Mouse (Mus musculus) lung, postnatal 36 days (tissue): Measurements from ENCODE around the gene Sergef.

Source experiments
- DNase-seq: peaks from one replicate; pipeline ENCODE4 v3.0.0; 2022; ENCODE audit warnings: mixed read lengths

Sergef gene

DNA sequence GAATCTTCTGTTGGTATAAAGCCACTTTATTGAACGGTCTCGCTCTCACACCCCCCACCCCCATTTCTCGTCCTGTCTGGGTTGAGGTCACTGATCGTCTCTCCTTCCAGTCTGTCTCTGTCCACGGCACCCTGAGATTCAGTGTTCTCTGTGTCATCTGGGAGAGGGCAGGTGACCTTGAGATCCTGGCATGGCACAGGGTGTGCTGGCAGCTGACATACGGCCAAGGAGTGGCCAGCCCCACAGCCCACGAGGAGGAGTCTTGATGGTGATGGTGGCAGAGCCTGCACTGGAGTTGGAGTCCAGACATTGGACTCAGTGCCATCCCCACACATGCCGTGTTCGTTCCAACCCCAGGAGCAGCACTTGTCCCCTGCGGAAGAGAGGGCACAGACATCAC lies 196.4 kb downstream of the Sergef start:
- DNase-seq: no peak

DNA sequence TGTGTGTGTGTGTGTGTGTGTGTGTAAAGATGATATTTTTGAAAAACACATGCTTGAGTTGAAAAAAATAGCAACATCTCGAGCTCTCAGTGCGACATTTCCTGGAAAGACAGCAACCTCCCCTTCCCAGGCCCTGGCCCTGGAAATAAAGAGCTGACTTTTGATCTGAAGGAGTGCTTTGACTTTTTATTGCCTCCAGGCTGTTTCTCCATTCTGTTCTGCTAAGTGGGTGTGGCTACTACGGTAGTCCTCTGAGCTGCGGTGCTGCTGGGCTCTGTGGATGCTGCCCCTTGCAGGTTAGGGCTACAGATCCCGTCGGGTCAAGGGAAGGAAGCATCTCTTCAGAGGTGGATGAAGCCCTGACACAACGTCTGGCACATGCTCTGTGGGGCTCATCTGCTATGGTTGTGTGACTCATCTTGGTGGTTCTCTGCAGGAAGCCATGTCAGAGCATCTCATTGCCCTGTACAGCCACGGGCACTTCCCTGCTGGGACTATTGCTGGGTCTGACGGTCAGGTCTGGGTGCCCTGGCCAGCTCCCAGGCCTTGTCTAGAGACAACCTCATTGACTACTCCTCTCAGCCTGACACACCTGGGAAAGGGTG lies 201.0 kb downstream of the Sergef start:
- no peak for DNase-seq

DNA sequence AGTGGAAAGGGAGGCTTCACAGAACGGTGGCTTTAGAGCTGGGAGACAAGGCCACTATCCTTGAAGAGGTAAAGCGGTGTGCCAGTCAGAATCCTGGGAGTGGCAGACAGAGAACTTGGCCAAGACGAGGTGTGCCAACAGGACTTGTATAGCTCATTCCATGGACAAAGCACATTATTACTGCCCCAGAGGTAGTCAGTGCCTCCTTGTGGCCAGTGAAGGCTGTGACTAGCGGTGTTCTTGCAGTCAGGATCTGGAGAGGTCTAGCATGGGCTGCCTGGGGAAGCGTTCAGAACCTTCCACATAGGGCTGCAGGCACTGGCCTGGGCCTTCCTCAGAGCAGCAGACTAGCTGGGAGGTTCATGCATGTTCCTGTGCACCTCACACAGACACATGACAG lies 203.8 kb downstream of the Sergef start:
- no peak for DNase-seq

DNA sequence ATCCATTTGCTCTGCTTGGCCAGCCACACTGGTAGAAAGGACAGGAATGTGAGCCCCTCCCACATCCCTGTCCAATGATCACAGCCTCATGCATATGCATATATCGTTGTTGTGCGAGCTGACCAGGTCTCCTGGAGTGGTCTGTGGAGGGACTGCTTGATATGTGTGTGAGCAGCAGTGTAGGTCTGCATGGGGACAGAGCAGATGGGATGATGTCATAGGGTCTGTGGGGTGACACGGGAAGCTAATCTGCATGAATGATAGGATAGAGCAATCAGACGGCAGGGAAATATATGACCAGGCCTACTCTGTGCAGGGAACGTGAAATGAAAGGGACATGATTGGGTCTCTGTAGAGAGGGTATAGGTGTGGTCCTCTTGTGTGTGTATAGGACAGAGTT lies 205.7 kb downstream of the Sergef start:
- DNase-seq: no peak

DNA sequence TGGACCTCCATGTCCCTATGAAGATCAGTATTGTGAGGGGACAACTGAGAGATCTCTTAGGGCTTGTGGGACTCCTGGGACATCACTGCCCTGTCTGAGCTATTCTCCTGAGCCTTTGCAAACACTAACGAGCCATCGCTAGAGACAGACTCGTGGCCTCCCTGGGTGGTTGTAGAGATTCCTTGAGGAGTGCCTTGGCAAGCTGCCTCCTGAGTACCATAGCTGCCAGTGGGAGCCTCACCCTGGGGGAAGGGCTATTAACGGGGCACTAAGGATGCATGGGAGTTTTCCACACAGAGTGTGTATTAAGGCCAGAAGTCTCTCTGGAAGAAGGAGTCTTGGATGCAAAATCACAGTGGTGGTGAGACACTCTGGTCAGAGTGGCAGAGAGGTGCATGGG lies 214.6 kb downstream of the Sergef start:
- no peak for DNase-seq

DNA sequence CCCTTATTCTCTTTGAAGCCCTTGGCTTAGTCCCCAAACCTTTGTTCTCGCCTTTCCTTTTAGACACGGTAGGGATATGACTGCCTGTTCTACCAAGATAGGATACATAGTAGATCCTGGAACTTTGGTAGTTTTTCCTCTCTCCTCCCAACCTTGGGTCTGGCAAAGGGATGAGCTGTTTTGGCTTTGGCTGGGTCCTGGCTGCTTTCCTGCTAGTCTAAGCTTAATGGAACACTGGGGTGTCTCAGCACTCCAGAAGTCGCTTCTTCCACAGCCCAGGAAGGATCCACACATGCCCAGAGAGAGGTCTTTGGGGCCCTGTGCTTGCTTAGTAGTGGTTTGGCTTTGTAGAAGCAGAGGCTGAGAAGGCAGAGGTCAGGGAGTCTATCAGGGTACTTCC lies 215.7 kb downstream of the Sergef start:
- no peak for DNase-seq

DNA sequence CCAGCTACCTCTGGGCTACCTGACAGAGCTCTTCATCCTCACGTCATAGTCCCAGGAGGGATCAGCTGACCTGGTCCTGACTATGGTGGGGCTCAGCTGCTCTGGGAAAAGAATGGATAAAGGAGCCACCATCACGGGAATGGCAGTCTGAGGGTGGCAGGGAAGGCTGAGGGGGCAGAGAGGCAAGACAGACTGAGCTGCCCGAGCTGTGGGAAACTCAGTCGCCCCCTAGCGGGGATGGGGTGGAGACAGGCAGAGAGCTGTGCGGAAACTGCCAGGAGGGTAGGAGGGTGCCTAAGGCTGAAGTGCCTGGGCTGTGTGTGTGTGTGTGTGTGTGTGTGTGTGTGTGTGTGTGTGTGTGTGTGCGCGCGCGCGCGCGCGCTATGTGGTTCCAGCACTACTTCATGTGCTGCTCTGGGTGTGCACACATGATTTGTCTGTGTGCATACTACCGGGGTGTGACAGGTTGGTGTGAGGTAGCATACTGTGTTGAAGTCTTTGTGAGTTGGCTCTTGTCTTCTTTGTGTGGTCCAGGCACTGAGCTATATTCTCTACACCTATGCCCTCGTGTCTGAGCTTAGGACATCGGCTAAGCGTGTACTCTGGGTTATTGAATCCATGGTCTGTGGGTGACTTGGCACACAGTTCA lies 216.7 kb downstream of the Sergef start:
- DNase-seq: peak; percentile 39

DNA sequence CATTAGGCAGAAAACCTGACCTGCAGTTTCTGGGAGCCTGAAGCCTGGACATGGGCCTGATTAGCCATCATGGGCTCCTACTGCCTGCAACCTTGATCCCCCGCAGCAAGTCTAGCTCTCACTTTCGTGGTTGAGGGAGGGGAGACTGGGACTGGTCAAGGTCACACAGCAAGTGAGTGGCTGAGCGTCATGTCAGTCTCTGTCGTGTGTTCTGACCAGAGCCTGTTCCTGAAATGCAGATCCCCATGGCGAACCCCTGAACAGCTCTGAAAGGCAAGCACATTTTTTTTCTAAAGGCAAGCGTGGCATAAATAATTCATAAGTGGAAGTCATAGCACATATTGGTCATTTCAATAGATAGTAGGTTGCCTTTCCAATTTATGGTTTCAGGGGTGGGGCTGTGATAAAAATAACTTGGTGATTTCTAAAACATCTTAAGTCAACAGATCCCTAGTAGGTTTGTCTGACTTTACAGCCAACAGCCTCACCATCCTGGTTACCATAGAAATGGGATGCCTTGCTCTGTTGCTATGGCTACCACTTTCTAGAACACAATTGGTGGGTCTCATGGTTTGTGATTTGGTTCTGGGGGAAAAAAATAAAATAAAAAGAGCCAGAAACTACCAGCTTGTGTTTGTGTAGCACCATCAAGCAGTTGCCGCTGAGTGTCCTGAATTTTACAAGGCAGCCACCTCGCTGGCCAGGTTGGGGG lies 217.4 kb downstream of the Sergef start:
- no peak for DNase-seq

DNA sequence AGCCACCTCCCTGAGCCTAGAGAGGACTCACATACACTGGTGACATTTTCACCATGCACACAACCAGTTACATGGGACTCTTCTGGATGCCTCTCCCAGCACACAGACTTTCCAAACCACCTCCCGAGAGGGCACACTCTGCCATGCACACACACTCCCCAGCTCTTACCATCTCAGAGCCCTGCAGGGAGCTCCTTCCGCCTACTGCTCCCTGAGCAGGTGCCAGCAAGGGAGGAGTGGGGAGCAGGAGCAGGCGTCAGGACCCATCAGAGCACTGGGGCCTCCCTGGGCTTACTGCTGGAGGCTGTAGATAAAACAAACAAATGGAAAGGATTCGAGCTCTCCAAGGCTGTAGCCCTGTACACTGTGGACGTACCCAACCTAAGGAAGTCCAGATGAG lies 218.1 kb downstream of the Sergef start:
- no peak for DNase-seq

DNA sequence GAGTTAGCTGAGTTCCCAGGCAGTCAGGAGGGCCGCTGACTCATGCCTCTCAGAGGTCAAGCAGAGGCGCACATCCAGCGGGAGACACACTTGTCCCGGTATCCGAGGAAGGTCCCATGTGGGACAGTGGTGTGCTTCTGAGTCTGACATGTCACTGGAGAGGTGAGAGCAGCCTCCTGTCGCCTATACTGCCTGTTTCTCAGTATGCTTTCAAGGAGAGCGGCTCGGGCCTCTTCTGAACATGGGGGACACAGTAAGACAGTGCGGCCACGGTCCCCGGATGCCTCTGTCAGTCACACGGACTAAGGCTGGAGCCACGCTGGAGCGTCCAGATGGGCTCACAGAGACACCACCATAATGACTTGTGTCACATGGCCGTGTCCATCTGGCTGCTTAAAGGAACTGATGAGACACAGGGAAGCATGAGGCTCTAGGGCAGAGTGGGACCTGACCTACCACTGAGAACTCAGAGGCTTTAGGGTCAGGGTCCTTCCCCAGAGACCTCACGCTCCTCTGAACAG lies 221.4 kb downstream of the Sergef start:
- DNase-seq: no peak

DNA sequence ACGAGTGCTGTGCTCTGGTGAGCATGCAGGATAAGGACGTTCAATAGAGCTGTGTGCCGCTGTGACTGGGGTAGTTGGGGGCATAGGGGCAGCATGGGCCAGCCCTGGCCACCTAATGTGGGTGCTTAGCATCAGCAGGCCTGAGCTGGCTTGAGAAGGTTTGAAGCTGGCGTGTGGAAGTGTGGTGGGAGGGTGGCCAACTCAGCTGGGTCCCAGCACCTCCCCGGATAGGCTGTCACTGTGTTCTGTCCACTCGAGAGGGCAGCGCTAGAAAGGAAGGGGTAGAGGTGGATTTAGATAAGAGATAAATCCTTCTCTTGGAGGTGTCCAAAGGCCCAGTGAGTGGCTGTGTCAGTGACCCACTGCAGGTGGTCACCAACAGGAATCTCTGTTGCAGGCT lies 222.1 kb downstream of the Sergef start:
- DNase-seq: no peak

DNA sequence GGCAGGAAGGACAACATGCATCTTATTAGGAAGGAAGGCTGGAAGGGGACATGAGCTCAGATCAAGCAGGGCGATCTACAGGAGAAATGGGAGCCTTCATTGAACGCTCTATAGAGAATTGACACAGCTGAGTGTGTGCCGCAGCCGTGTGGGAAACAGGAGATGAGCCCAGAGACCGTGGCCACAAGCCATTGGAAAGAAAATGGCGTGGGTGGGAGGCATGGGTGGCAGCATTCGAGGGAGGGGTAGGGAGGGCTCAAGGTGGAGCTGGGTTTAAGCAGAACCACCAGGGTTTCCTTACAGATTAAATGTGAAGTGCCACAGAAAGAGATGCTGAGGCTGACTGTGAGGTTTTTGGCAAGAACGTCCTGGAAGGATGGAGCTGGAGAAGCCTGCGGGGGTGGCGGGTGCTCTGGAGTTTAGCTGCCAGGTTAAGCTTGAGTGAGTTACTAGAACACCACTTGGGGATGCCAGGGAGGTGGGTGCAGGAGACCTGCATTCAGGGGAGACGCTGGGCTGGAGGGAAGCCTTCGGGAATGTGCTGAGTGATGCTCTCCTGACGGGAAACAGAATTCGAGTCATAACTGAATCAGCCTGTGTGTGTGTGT lies 223.7 kb downstream of the Sergef start:
- no peak for DNase-seq

DNA sequence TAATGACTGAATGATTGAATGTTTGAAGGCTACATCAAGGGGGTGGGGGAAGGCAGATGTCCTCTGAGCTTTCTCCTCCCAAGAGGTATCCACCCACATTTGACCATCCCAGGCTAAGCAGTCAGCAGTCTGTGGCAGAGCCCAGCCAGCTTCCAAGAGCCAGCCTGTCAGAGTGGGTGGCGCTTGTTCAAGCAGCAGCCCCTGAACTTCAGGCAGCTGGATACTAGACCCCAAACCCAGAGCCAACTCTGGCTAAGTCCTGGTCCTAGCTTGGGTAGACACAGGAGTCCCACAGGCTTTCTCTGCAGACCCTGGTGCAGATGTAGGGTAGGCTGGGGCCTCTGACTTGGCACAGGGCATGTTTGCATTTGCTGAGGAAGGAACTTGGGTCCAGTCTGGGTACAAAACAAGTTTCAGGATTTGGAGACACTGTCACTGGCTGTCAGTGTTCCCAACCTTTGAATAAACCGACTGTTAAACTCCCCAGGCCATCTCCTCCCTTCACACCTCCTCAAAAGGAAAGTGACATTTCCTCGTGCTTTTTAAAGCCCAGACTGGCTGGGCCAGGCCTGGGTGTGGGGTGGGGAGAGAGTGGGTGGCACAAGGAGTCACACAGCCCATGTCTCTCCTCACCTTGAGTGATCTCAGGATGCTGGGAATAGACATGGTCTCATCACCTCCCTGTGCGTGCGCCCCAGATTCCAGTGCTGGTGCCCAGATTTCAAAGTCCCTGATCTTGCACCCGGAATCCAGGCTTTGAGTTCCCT lies 225.5 kb downstream of the Sergef start:
- DNase-seq: no peak

DNA sequence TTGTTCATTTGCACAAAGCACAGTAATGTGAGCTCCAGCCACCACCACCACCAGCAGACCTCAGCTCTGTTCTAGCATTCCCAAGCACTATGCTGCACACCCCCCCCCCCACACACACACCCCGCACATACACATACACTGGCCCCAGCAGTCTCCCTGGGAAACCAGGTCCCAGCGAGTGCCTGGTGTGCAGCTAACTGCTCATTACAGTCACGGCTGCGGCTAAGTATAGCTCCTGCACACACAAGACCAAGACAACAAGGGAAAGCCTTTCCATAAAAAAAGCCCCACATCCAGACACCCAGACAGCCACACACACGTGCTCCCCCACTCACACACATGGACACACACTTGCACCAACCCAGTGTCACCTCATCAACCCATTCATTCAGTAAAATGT lies 226.8 kb downstream of the Sergef start:
- DNase-seq: no peak

DNA sequence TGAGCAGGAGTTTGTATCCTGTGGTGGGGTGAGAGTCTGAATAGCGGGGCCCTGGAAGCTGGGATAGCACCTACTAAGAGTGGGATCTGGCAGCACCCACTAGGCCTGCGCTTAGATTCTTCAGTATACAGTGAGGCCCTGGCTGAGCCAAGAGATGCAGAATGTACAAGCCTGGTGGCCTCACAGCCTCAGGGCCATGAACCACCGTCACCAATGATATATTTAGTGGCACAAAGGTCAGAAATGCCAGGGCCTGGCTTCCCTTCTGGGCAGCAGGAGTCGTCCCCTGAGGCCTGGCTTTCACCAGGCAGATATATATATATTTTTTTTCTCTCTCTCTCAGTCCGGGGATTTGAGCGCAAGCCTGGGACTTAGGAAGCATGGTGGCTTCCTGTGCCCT lies 228.9 kb downstream of the Sergef start:
- no peak for DNase-seq

DNA sequence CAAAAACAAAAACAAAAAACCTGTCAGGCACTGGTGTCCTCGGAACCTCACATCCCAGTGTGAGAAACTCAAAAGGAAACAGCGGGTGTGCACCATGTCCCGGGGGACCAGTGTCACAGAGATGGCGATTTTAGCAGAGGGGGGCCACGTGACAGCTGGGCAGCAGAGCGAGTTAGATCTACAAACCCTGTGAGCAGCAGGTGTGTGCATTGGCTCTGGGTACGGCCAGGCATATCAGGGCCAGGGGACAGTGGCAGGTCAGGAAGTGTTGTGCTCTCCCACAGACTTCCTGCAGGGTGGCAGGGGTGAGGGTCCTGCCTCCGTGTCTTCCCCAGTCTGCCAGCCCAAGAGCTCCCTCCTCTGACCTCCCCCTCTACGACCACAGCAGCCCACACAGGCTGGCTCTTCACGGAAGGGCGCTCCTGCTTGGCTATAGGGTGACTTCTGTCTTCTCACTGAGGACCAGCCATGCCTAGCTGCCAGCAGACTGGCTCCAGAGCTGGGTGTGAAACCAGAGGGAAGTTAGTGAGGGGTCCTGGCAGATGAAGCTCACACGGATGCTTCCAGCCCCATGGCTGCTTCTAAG lies 230.3 kb downstream of the Sergef start:
- DNase-seq: peak; percentile 8

DNA sequence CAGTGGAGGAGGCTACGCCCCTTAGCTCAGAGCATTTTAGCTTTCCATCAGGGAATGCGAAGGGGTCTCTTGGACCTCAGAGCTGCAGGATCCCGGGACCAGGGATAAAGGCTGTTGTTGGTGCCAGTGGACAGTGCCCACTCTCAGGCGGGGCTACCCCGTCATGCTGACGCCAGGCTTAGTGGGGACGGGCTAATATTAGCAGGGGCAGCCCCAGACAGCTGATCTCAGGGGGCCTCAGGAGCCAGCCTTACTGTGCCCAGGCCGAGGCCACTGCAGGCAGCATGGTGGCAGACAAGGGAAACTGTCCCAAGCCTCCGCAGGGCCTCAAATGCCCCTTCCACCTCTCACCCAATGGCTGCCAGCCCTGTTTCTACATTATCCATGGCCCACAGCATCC lies 231.0 kb downstream of the Sergef start:
- DNase-seq: no peak

DNA sequence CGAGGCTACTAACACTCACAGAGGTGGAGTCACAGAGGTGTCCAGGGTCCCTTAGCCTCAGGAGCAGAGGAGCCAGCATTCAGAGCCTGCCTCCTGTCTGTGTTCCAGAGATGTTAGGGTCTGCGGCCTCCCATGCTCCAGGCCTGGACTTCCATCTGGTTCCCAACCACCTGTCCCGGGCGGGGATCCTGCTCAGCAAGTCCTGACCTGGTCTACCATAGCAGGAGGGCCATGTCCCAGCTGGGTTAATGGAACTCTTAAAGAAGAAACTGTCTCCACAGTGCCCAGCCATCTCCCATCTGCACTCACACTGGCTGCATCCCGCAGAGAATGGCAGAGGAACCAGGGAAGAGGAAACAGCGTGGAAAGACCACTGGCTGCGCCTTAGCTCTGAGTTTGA lies 234.9 kb downstream of the Sergef start:
- no peak for DNase-seq

DNA sequence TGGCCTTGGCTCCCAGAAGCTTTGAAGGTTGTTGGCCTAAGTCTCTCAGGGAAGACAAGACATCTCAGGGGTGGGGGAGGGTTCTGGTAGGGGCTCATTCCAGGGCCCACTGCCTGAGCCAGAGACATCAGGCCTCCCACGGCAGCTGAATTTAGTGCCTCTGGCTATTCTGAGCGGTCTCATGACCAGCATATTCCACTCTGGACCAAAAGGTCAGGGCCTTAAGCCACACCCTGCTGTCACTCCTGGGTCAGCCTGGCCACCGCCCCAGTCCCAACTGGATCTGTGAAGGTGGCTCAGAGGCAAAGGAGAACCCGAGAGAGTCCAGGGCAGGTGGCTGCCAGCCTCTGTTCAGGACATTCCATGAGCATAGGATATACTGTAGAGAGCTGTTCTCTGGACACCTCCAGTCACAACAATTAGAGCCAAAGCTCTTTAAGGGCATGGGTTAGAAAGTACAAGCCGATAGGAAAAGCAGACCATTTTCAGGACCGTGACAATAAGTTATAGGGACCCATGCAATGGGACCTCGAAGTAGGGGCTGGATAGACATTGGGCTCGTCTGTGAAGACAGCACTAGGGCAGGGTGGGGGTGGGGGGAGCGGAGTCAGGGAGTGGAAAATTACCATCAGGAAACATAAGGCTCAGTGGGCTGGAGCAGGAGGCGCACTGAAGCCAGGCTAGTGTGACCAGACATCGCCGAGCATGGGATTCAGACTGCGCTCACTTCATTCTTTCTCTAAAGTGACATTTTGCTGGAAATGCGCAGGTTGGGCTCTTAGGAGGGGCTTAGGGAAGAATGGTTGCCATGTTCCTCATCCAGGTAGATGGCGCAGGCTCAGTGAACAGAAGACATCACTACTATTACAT lies 235.8 kb downstream of the Sergef start:
- DNase-seq: no peak

DNA sequence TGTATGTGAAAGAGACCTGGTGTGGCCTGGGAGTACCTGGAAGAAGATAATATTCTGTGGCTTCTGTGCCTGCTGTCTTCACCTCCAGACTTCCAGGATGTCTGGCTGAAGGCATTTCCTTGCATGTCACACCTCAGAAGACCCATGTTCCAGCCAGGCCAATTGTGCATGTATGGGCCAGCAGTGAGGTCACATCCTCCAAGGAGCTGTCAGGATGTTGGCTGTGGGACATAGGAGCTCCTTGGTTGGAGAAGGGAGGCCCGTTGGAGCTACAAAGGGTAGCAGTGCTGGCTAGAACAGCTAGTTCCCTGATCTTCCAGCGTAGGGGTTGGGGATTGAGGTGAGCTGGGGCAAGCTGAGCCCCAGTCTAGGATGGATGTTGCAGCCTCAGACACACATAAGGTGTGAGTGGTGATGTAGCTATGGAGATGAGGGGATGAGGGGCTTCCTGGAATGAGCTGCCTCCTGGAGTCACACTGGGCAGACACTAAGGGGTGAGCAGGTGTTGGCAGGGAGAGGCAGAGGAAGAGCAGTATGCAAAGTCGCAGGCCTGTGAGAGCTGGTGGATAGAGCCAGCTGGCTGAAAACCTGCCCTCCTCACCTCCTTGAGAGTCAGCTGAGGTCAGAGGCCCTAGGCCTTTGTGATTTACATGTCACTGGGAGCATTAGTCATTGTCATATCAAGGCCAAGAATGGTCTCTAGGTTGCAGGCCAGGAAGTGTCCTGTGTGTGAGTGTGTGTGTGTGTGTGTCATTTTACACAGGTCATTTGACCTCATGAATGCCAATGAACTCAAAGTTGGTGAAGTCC lies 238.0 kb downstream of the Sergef start:
- DNase-seq: no peak

DNA sequence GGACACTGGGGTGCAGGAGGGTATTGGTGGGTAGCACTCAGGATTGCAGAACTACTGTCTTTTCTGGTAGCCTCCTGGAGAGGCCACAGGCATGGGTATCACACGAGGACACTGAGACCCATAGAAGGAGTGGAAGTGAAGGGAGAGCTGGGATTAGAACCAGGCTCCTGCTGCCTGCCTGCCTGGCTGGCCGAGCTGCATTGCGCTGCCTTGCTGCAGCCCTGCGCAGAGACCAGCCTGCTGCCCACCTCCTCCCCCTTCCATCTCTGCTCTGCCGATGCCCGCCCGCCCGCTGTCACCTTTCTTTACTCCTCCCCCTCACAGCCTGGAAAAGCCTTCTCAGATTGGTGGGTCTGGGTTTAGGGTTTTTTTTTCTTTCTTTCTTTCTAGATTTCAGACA lies 239.3 kb downstream of the Sergef start:
- DNase-seq: no peak
